Comparison of ENCODE assay signal across 8 mouse cellular contexts in genomic region chr5:31494513-31495297, GRCm38 (mm10). TPM values are rescaled to one million over a fixed set of nuclear protein-coding genes. Genes with fewer than 3 reads are reported as not detected.
DNase-seq lines count a peak whose midpoint lies in the region; ATAC-seq lines count a peak whose summit lies in the region.

Gpn1 (plus strand) TSS chr5:31494741.

- peak within 1 kb of the TSS; percentile 79 for H3K4me2 ChIP-seq in forebrain, embryonic 14.5 days (ENCODE audit: low read length)
- peak within 1 kb of the TSS; percentile 72 for H3K4me2 ChIP-seq in neural tube, embryonic 15.5 days

- H3K27me3 ChIP-seq in forebrain, embryonic 14.5 days (replicated peaks; ENCODE audit: control insufficient read depth, insufficient read depth, low read length): no peaks in the 10 kb centered on the region
- 0 out of 2 replicates have a peak, but pooled peaks cover 2% of the 10 kb centered on the region for H3K27me3 ChIP-seq in neural tube, embryonic 15.5 days (replicated peaks)

- H3K27ac ChIP-seq in forebrain, embryonic 14.5 days (ENCODE audit: low read depth, low read length): no peak within 1 kb of the TSS
- peak within 1 kb of the TSS; percentile 70; the same call in 1 of the 2 replicates for H3K27ac ChIP-seq in neural tube, embryonic 15.5 days (replicated peaks)

- WGBS in forebrain, embryonic 14.5 days: under 1% methylated on average over 48 of the region's 49 CpGs
- WGBS in neural tube, embryonic 15.5 days: under 1% methylated on average over 49 of the region's 49 CpGs

- H3K4me3 ChIP-seq in forebrain, embryonic 14.5 days (ENCODE audit: low read depth, low read length): peak within 1 kb of the TSS; percentile 76
- peak within 1 kb of the TSS; percentile 67 for H3K4me3 ChIP-seq in neural tube, embryonic 15.5 days (replicated peaks)

- H3K36me3 ChIP-seq in forebrain, embryonic 14.5 days (ENCODE audit: control insufficient read depth, insufficient read depth, low read length): peaks cover 31% of the 10 kb centered on the region
- peaks cover 33% of the 10 kb centered on the region for H3K36me3 ChIP-seq in neural tube, embryonic 15.5 days

- peak; percentile 93 for DNase-seq in ES-CJ7 (ENCODE audit: low read depth, low spot score)
- DNase-seq in cerebellum, adult 11 months: peak; percentile 84
- DNase-seq in forebrain, embryonic 14.5 days (ENCODE audit: low spot score): peak; percentile 97
- peak; percentile 86 to 91 for DNase-seq in heart, postnatal 14 days
- peak; percentile 91 for DNase-seq in layer of hippocampus, adult 11-12 months (ENCODE audit: low spot score)
- peak; percentile 92 for DNase-seq in lung, adult 18-20 months
- DNase-seq in testis, postnatal 14 days (ENCODE audit: low spot score): peak; percentile 94

- peak within 1 kb of the TSS; percentile 73 for H3K9ac ChIP-seq in forebrain, embryonic 14.5 days (ENCODE audit: low read length)
- peak within 1 kb of the TSS; percentile 64 for H3K9ac ChIP-seq in neural tube, embryonic 15.5 days (replicated peaks)

- H3K4me1 ChIP-seq in forebrain, embryonic 14.5 days (ENCODE audit: control insufficient read depth, insufficient read depth, low read length): peaks cover 4% of the 10 kb centered on the region; the same call in 1 of the 2 replicates
- peaks cover 15% of the 10 kb centered on the region for H3K4me1 ChIP-seq in neural tube, embryonic 15.5 days

- ATAC-seq in forebrain, embryonic 14.5 days: peak; percentile 100
- peak; percentile 100 for ATAC-seq in neural tube, embryonic 15.5 days (ENCODE audit: low FRiP score)

- H3K9me3 ChIP-seq in forebrain, embryonic 14.5 days (replicated peaks; ENCODE audit: control insufficient read depth, low read length): no peaks in the 10 kb centered on the region
- no peaks in the 10 kb centered on the region for H3K9me3 ChIP-seq in neural tube, embryonic 15.5 days (replicated peaks)

- intact Hi-C loops in heart, postnatal 14 days (cut with DNase I): no loop called here

RNA-seq across cellular contexts. Expression of gene Gpn1, which starts in this region (rescaled TPM):
- polyA plus RNA-seq in forebrain, embryonic 14.5 days (2014; fragmentation: Nextera tagmentation; extraction: Ambion mirVana): 83.2 and 83.9 TPM in 2 replicates
- total RNA-seq in heart, postnatal 14 days (2021): 10 to 100 TPM; 20.0 to 20.9 TPM
- polyA plus RNA-seq in neural tube, embryonic 15.5 days (2015; fragmentation: Nextera tagmentation; extraction: Ambion mirVana): 76.5 and 80.8 TPM in 2 replicates
